Mouse (Mus musculus) forebrain, embryonic 10.5 days (tissue): ENCODE results near the gene Ucp3. TPM values are rescaled to one million over a fixed set of nuclear protein-coding genes. Genes with fewer than 3 reads are reported as not detected.
A peak's percentile ranks its signal among the peaks of the same experiment; 100 is the strongest.

Source experiments
- DNase-seq: peaks from one replicate; pipeline ENCODE4 v3.0.0-alpha.2; 2017; ENCODE audit warnings: low spot score; ENCODE audit errors: extremely low spot score
- H3K27ac ChIP-seq: fragments of 300-500 bp; sonication (generic); 2 replicates; pipeline ENCODE4 v1.5.1; 2016; ENCODE audit warnings: mild to moderate bottlenecking
- H3K27me3 ChIP-seq: fragments of 300-500 bp; sonication (generic); 2 replicates; pipeline ENCODE4 v1.6.1; 2016; ENCODE audit warnings: mild to moderate bottlenecking; ENCODE audit not compliant: poor library complexity, severe bottlenecking
- H3K36me3 ChIP-seq: fragments of 300-500 bp; sonication (generic); replicated peaks from 2 replicates; pipeline ENCODE4 v1.6.1; 2016; ENCODE audit warnings: mild to moderate bottlenecking, moderate library complexity
- H3K4me1 ChIP-seq: fragments of 300-500 bp; sonication (generic); 2 replicates; pipeline ENCODE4 v1.6.1; 2016
- H3K4me3 ChIP-seq: fragments of 300-500 bp; sonication (generic); 2 replicates; pipeline ENCODE4 v1.5.1; 2016; ENCODE audit warnings: mild to moderate bottlenecking, moderate library complexity
- H3K9me3 ChIP-seq: fragments of 300-500 bp; sonication (generic); 2 replicates; pipeline ENCODE4 v1.6.1; 2016; ENCODE audit warnings: mild to moderate bottlenecking, moderate library complexity
- WGBS: fragments of 180-500 bp; shearing (Covaris S2); methylation state at CpG from one replicate; pipeline ENCODE4 v1.1.7; 2016; 5-methylcytosine and 5-hydroxymethylcytosine counted together
- polyA plus RNA-seq: library from polyadenylated mRNA; unstranded; fragments of >200 nt; fragmentation: Nextera tagmentation; extraction: Ambion mirVana; gene quantifications from 2 replicates; pipeline ENCODE4 v1.2.1, GENCODE M21; 2016

Ucp3 gene
- polyA plus RNA-seq, 1 experiment from 2014 or later: not detected

- no peak for DNase-seq
- Histone ChIP-seq H3K36me3 (peaks cover 32% of the 10 kb centered on the region), H3K4me3 (peak overlapping the region; percentile 64; the same call in 1 of the 2 replicates), H3K4me1 (peaks cover 54% of the 10 kb centered on the region), H3K27ac (peak overlapping the region; percentile 87), H3K9me3 (no peaks in the 10 kb centered on the region), H3K27me3 (peaks cover 36% of the 10 kb centered on the region)
- 85% methylated on average over 6 of the region's 6 CpGs for WGBS
Observed at GRCm38 (mm10) chr7:100496371-100496770, 23.6 kb downstream of the Ucp3 start.

GRCm38 (mm10) chr7:100496791-100497190 lies 24.0 kb downstream of the Ucp3 start:
- H3K9me3 ChIP-seq: no peaks in the 10 kb centered on the region
- peaks cover 32% of the 10 kb centered on the region for H3K36me3 ChIP-seq
- H3K4me1 ChIP-seq: peaks cover 54% of the 10 kb centered on the region
- H3K27me3 ChIP-seq: peaks cover 34% of the 10 kb centered on the region
- peak overlapping the region; percentile 21 for H3K27ac ChIP-seq
- H3K4me3 ChIP-seq: no peak overlapping the region
- WGBS: 97% methylated on average over 9 of the region's 9 CpGs
- DNase-seq: no peak

GRCm38 (mm10) chr7:100497402-100497801 lies 24.6 kb downstream of the Ucp3 start:
- no peak overlapping the region for H3K27ac ChIP-seq
- peaks cover 28% of the 10 kb centered on the region for H3K27me3 ChIP-seq
- no peaks in the 10 kb centered on the region for H3K9me3 ChIP-seq
- no peak for DNase-seq
- WGBS: 85% methylated on average over 4 of the region's 4 CpGs
- H3K4me3 ChIP-seq: no peak overlapping the region
- peaks cover 32% of the 10 kb centered on the region for H3K36me3 ChIP-seq
- peaks cover 51% of the 10 kb centered on the region for H3K4me1 ChIP-seq

- H3K36me3 ChIP-seq: peaks cover 32% of the 10 kb centered on the region
- H3K27me3 ChIP-seq: peaks cover 22% of the 10 kb centered on the region
- H3K4me1 ChIP-seq: peaks cover 45% of the 10 kb centered on the region
- H3K9me3 ChIP-seq: no peaks in the 10 kb centered on the region
- no peak overlapping the region for H3K27ac ChIP-seq
- 96% methylated on average over 13 of the region's 13 CpGs for WGBS
- no peak overlapping the region for H3K4me3 ChIP-seq
- DNase-seq: no peak
Observed at GRCm38 (mm10) chr7:100497982-100498381, 25.2 kb downstream of the Ucp3 start.

- Histone ChIP-seq H3K36me3 (peaks cover 32% of the 10 kb centered on the region), H3K9me3 (no peaks in the 10 kb centered on the region), H3K27me3 (peaks cover 7% of the 10 kb centered on the region; the same call in 1 of the 2 replicates), H3K4me1 (peaks cover 30% of the 10 kb centered on the region), H3K4me3 (no peak overlapping the region), H3K27ac (no peak overlapping the region)
- DNase-seq: no peak
Observed at GRCm38 (mm10) chr7:100499465-100499864, 26.7 kb downstream of the Ucp3 start.

GRCm38 (mm10) chr7:100500276-100500977 lies 27.6 kb downstream of the Ucp3 start:
- H3K4me3 ChIP-seq: no peak overlapping the region
- no peak for DNase-seq
- H3K36me3 ChIP-seq: peaks cover 32% of the 10 kb centered on the region
- 82% methylated on average over 16 of the region's 16 CpGs for WGBS
- no peaks in the 10 kb centered on the region for H3K27me3 ChIP-seq
- peaks cover 20% of the 10 kb centered on the region for H3K4me1 ChIP-seq
- no peaks in the 10 kb centered on the region for H3K9me3 ChIP-seq
- no peak overlapping the region for H3K27ac ChIP-seq

- no peak overlapping the region for H3K27ac ChIP-seq
- 78% methylated on average over 6 of the region's 6 CpGs for WGBS
Observed at GRCm38 (mm10) chr7:100501027-100501843, 28.4 kb downstream of the Ucp3 start.

GRCm38 (mm10) chr7:100501844-100502373 lies 29.1 kb downstream of the Ucp3 start:
- 72% methylated on average over 2 of the region's 2 CpGs for WGBS
- no peaks in the 10 kb centered on the region for H3K9me3 ChIP-seq
- peaks cover 28% of the 10 kb centered on the region for H3K36me3 ChIP-seq
- no peak overlapping the region for H3K4me3 ChIP-seq
- DNase-seq: no peak
- H3K4me1 ChIP-seq: peaks cover 6% of the 10 kb centered on the region
- H3K27me3 ChIP-seq: no peaks in the 10 kb centered on the region
- H3K27ac ChIP-seq: no peak overlapping the region

More at GRCm38 (mm10) chr7:100501027-100501843, 28.4 kb downstream of the Ucp3 start:
- H3K27me3 ChIP-seq: no peaks in the 10 kb centered on the region
- H3K36me3 ChIP-seq: peaks cover 32% of the 10 kb centered on the region
- H3K9me3 ChIP-seq: no peaks in the 10 kb centered on the region
- DNase-seq: no peak
- peaks cover 12% of the 10 kb centered on the region for H3K4me1 ChIP-seq
- no peak overlapping the region for H3K4me3 ChIP-seq

- H3K4me1 ChIP-seq: peaks cover 5% of the 10 kb centered on the region
- no peaks in the 10 kb centered on the region for H3K27me3 ChIP-seq
- H3K4me3 ChIP-seq: no peak overlapping the region
- H3K36me3 ChIP-seq: peaks cover 23% of the 10 kb centered on the region
- H3K9me3 ChIP-seq: no peaks in the 10 kb centered on the region
- no peak overlapping the region for H3K27ac ChIP-seq
- 88% methylated on average over 7 of the region's 7 CpGs for WGBS
- DNase-seq: no peak
Observed at GRCm38 (mm10) chr7:100502374-100502922, 29.7 kb downstream of the Ucp3 start.

- Histone ChIP-seq H3K4me1 (peaks cover 5% of the 10 kb centered on the region), H3K4me3 (no peak overlapping the region), H3K27me3 (no peaks in the 10 kb centered on the region), H3K27ac (no peak overlapping the region), H3K36me3 (peaks cover 17% of the 10 kb centered on the region), H3K9me3 (no peaks in the 10 kb centered on the region)
- 94% methylated on average over 5 of the region's 5 CpGs for WGBS
- DNase-seq: no peak
Observed at GRCm38 (mm10) chr7:100503076-100503475, 30.3 kb downstream of the Ucp3 start.

GRCm38 (mm10) chr7:100504740-100505487 lies 32.1 kb downstream of the Ucp3 start:
- Histone ChIP-seq H3K4me3 (no peak overlapping the region), H3K9me3 (no peaks in the 10 kb centered on the region), H3K27me3 (no peaks in the 10 kb centered on the region), H3K4me1 (peaks cover 5% of the 10 kb centered on the region), H3K27ac (no peak overlapping the region), H3K36me3 (no peaks in the 10 kb centered on the region)
- no peak for DNase-seq
- WGBS: 89% methylated on average over 13 of the region's 13 CpGs

- Histone ChIP-seq H3K27me3 (no peaks in the 10 kb centered on the region), H3K4me1 (no peaks in the 10 kb centered on the region), H3K27ac (no peak overlapping the region), H3K9me3 (no peaks in the 10 kb centered on the region), H3K36me3 (no peaks in the 10 kb centered on the region), H3K4me3 (no peak overlapping the region)
- WGBS: 83% methylated on average over 4 of the region's 4 CpGs
- DNase-seq: no peak
Observed at GRCm38 (mm10) chr7:100506494-100506893, 33.7 kb downstream of the Ucp3 start.
